Mouse (Mus musculus) spleen, postnatal 4 days (tissue): ENCODE data around the gene Dsn1.

ENCODE experiments used
- DNase-seq, 2 experiments: peaks; one replicate each; pipeline ENCODE4 v3.0.0; 2022; ENCODE audit warnings: low spot score in 2 of 2

Dsn1 gene

DNA sequence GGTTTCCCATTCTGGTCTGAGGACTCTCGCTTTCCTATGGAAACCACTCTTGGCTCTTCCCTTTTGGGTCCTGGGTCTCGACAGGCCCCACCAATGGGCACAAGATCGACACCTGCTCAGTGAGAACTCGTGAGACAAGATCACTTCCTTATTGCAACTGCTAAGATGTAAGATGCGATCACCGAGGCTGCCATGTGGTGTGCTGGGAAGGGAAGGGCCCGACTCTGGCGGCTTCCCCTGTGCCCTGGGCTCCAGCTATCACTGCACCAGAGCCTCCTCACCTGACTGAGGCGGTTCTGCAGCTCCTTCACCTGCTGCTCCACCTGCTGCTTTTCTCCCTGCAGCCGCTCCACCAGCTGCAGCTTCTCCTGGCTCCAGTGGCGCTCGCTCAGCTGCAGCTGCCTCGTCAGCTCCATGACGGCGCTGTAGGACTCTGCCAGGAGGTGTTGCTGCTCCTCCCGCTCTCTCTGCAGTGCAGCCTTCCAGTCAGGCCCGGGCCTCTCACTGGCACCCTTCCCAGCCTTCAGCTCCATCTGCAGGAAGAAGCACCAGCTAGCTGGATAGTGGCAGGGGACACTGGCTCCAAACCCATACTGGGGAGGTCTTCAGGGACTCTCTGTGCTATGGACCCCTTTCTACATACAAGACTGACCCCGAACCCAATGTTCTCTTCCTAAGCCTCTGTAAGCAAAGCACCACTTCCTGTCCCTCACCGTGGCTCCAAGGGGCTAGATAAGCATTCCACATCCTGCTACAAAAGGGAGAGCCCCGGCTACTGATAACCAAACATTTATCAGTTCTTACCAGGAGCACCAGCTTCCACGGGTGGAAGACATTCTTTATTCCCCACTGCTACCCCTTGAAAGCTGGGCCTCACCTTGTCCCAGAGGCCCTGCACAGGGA, 20.4 kb upstream of the Dsn1 start:
- peak; percentile 53 to 69 for DNase-seq

DNA sequence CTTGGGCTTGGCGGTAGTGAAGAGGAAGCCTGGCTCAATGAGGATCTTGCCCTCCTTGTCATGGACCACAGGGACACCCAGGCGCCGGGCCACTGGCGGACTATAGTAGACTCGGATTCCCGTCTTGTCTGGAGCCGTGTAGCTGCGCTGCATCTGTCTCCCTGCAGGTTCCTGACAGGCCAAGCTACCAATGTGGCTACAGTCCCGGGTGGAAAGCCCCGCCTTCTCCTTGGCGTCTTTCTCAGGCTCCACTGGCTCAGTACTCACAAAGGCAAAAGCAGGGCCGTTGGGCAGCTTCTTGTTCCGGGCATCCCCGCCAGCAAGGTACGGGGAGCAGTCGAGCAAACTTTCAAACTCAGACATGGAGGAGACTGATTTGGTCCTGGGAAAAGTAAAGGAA, 14.2 kb upstream of the Dsn1 start:
- no peak for DNase-seq

DNA sequence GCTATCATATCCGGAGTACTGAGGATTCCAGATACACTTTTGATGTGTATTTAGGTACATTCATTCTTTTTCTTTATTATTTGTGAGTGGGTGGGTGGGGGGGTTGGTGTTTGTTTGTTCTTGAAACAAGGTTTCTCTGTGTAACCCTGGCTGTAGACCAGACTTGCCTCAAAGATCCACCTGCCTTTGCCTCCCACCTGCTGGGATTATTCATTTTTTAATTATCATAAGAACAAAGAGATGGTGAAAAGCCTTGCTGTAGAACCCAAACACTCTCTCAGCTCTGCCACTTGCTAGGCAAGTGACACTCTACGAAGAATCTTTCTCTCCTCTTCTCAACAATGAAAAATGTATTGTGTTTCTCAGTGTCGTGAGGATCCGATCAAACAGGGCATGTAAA, 12.3 kb upstream of the Dsn1 start:
- no peak for DNase-seq

DNA sequence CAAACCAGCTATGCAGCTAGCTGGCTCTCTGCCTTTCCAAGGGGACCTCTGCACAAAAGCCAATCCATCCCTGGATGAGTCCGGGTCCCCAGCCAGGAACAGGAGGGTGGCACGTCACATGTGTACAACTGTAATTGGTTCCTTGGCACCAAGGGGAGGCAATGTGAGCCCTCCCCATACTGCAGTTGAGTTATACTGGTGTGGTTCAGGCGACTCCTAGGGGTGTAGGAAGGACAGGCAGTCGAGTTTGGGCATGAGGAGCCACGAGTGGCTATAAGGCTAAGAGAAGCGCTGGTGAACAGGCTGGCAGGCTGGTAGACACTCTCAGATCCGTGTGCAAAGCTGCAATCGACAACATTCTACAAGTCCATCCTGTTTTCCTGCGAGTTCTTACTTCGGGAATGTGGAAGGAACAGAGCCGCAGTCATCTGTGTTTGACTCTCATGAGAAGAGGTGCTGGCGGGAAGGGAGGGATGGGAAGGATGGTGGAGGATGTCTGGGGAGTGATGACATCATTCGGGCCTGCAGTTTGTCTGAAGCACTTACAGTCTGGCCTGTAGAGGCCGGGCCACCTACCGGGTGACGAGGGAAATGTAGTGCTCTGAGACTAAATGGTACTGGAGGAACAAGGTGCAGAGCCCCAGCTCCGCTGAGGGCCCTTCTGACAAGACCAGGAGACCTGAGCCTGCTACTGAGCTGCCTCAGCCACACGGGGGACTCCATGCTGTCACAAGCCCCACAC, 9.7 kb upstream of the Dsn1 start:
- no peak for DNase-seq

DNA sequence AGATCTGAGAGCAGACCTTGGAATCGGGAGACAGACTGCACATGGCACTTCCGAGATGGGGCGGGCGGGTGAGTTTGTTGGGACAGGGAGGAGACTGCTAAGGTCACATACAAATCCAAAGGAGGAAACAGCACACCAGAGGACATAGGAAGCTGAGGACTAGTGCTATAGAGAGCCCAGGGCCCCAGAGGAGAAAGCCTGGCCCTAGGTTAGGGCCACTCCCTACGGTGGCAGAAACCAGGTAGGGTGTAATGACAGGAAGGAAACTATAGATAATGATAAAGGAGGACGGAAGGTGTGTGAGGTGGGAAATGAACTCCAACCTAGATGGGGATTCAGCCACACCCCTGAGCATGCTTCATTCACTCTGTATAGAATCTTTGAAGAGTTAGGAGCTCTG, 5.4 kb upstream of the Dsn1 start:
- no peak for DNase-seq

DNA sequence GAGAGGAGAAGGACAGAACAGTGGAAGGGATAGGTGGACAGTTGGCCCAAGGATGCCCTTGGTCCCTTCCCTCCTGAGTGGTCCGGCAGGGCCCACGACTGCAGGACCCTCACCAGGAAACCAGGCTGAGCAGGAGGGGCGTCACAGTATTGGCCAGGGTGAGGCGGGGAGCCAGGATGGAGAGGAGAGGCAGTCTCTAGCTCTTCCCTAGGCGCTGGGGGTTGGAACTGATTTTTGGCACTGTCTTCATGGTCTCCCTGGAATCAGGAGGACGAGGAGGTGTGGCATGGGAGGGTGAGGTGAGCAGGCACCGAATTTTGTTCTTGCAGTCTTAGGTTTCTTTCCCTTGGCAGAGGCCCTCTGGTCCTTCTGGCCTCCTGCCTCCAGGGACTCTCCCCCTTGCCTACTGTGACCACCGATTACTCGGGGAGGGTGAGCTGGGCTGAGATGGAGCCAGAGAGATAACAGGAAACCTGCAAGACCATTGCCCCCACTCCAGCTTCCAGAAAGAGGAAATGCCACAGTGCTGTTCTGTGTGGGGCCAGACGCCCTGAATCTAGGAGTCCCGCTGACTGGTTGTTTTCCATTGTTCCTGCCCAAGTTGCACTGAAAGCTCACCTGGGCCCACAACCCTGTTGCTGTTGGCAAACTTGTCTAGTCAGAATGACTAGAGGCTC, 3.8 kb upstream of the Dsn1 start:
- no peak for DNase-seq

DNA sequence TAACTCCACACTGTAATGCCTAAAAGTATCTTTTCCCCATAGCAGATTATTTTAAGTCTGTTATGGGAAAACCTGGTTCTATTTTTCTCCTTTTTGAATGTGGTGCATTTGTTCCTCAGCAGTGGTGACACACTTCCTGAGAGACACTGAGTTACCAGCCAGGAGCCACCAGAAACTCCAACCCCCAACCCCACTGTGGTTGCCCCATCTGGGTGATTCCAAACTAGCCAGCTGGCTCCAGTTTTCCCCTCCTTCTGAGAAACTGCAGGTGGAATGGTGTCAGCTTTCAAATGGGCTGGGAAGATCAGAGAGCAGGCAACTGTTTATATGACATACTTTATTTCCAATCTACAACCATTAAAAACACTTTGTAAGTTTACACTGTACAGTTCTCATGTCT, 3.2 kb upstream of the Dsn1 start:
- no peak for DNase-seq

DNA sequence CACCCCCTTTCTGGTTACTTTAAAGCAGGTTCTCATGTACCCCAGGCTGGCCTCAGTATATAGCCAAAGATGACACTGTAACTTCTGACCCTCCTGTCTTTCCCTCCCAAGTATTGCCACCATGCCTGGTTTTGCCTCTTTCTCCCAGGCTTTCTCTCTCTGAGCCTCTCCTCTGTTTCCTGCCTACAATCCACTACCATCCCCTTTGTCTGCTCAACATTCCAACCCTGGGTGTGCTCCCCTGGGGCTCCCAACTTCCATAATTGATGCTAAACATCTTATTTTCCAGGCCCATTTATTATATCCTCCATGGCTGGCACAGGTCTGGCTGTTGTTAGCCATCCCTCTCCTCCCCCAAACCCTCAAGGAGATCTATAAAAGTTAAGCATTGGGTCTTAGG, 1.6 kb upstream of the Dsn1 start:
- DNase-seq: no peak

DNA sequence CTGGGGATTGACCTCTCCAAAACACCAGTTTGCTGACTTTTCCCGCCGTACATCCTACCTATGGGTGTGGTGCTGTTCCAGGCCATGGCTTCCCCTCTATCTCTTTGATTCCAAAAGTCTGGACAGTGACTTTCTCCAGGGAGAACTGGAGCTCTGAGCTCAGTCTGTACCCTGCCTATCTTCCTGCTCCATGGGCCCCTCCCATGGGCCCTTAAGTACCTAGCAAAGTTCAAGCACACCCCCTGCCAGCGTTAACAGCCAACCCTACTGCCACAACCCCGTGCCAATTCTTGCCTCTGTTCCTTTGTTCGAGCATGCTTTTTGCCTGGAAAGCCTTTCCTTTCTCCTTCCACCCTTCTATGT, 261 bp upstream of the Dsn1 start:
- DNase-seq: no peak

DNA sequence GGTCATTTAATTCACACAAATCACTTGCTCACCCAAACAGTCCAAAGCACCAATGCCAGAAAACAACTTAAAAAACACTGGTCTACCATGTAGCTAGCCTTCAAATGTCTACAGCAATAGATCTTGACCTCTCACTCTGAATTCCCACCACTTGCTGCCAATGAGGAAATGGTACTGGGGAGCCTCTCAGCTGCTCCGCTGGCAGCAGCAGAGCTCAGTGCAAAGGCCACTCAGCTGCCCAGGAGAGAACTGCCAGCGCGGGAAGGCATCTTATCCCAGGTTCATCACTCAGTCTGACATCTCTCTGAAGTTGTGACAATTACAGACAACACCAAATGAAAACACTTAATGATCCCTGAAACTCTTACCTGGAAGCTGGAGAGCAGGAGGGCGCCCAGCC, 4.6 kb downstream of the Dsn1 start:
- DNase-seq: no peak

DNA sequence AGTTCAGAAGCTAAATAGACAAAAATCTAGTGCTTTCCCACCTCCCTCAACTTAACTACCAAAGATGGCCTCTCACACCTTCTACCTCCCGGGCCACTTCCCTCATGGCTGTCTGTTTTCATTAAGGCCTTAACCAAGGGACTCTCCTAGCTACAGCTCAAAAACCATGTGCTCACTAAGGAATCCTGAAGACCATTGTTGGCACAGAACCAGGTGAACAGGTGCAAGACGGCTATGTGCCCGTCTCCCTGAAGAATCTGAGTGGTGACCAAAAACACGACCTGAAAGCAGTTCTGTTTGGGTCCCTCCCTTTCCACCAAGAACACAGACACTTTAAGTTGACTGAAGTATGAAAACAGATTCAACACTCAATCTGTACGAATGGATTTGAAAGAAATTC, 8.7 kb downstream of the Dsn1 start:
- DNase-seq: no peak

DNA sequence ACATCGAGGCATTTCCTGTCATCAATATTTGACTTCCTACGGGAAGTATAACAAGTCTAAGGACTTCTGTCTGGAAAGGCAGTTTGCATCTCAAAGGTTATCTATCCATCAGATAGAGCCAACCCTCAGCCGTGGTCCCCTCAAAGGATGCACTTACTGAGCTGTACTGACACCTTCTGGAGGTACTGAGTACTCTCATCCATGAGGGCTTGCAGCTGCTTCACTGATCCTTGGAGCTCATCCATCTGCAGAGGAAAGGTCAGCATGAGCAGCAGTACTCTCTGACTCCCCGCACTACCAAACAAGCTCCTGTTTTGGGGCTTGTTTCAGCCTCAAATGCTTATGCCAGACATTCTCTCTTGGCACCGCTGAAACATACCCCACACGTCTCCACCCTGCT, 10.4 kb downstream of the Dsn1 start:
- no peak for DNase-seq

DNA sequence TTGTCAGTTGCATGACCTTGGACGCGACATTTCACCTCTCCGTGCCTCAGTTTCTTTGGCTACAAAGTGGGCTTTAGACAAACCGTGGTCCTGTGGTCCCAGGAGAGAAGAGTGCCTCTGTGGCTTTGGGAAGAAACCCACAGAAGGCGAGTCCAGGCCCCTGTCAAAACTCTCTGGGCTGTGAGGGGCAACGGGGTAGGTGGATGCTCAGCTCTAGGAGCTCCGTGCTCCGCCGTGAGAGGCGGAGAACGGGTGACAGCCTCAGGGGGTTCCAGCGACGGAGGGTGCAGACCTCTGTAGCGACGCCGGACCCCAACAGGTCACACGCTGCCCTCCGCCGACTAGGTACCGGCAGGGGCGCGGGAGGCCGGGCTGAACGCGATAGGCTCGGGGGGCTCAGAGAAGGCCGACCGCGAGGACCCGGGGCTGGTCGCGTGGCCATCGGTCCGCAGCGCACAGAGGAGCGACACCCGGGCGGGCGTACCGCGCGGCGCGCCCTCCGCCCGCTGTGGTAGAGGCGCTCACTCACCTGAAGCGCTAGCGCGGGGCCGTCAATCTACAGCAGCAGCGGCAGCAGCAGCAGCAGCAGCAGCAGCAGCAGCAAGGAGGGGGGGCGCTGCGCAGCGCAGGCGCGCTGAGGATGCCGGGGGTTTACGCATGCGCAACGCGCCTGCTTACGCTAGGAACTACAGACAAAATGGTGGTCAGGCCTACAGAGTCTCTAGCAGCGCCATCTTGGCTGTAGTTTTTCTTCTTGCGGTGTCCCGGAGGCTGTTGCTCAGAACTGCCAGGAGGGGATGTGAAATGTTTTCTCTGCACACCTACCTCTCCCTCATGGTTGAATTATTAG, 15.3 kb downstream of the Dsn1 start, which contains the start of gene Ndrg3:
Ndrg3 (minus strand) TSS at position 587 of the 850 bp plus-strand sequence.
- peak; percentile 97 to 98 for DNase-seq

DNA sequence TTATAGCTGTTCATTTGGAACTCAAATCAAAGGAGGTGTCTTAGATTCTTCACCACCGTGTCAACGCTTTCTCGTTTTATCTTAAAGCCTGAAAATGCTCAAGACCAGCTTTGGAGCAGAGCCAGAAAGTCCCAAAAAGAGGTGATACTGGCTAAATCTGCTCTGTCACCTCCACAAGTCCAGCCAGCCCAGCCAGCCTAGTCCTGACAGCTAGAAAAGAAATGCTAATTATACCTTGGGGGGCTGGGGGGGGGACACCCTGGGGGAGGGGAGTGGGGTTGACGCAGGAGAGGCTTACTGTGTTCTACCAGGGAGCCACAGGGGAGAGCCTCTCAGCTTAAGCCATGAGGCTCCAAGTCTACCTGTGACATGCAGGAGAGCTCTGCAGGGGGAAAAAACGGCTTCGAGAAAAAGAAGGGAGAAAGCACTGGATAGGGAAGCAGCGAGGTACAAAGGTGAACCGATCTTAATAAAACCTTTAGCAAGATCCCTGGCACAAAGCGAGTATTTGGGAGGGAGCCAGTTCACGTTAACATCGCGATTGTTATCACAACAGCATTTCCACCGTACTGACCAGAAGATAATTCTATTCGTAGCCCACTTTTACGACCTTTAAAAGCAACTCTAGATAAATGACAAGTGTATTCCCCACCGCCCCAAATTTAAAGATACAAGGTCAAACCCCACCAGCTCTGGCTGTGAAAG, 16.1 kb downstream of the Dsn1 start:
- DNase-seq: no peak

DNA sequence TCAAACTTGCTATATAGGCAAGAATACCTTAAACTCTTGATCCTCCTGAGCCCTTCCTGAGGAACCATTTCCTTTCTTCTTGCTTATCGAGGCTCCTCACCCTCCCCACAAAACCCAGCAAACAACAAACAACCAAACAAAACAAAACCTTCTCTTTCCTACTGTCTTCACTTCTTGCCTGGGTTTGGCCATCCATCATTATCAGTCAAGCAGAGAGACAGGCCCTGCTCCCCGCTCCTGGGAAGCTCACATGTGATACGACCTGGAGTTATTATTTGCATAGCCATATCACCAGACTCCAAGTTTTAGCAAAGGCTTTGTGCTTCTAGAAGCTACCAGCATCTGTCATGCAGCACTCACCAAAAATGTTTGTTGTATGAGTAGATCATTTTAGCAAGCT, 19.6 kb downstream of the Dsn1 start:
- DNase-seq: no peak

DNA sequence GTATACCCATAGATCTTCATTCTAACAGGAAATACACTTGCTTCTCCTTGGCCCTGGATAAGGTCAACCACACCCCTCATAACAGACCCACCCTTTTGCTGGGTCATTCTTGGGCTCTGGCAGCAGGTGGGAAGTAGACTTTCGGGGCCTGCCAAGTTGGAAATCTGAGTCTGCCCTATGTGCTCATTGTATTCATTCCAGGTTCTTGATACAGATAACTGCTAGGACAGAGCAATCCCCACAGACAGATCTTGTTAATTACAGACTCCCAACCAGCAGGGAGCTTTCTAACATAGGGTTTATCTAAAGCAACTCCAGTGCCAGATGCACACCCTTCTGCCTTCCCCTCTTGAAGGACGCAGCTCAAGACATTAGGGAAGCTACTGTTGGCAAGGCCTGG, 24.1 kb downstream of the Dsn1 start:
- no peak for DNase-seq

DNA sequence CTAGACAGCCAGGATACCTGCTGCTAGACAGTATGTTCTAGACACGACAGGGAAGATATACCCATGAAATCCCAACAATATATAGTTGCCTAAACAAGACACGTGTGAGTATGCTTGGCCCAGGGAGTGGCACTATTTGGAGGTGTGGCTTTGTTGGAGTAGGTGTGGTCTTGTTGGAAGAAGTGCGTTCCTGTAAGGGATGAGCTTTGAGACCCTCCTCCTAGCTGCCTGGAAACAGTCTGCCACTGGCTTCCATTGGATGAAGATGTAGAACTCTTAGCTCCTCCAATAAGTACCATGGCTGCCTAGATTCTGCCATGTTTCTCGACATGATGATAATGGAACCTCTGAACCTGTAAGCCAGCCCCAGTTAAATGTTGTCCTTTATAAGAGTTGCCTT, 25.7 kb downstream of the Dsn1 start:
- no peak for DNase-seq

DNA sequence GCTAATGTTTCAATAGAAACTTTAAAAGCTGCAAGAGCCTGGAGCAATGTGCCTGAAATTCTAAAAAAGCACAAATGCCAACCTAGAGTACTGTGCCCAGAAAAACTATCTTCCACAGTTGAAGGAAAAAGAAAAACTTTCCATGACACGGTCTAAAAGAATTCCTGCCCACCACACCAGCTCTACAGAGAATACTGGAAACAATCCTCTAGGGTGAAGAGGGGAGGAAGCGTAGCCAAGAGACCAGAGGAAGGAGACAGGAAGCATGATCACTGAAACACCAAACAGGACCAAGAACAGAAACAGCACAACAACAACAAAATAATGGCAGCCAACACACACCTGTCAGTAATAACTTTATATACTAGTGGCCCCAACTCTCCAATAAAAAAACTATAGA, 26.9 kb downstream of the Dsn1 start:
- DNase-seq: no peak

DNA sequence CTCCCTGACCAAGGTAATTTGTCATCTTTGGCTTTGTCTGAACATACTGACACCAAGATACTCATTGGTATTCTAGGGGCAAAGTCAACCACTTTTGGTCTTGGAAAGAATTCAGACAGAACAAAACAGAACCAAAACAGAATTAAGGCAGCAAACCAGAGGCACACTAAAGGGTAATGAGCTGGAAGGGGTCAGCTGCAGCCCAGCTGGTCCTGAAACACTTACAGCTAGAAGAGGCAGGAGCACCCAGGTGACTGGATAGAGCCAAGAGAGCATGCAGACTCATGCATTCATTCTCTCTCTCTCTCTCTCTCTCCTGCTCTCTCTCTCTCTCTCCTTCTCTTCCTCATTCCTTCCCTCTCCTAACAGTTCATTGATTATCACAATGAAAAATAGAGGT, 30.2 kb downstream of the Dsn1 start:
- DNase-seq: no peak

DNA sequence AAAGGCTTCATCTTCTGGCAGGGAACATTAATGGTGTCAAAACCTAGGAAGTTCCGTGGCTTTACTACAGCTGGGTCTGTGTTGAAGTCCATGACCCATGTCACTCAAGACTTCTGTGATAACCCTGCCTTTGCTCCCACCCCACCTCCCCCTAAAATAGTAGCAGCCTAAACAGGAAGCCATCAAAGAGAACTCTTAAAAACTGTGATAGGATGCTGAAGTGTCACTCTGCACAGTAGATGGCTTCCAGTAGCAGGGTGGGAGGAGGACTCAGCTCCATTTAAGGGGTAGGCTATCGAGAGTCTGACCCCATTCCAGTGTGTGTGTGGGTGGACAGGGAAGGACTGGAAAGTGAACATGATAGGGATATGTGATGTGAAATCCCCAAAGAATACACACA, 32.0 kb downstream of the Dsn1 start:
- no peak for DNase-seq
